Mouse (Mus musculus): ENCODE measurements around the gene Srsf3. TPM values are rescaled to one million over a fixed set of nuclear protein-coding genes. Genes with fewer than 3 reads are reported as not detected.

Gene Srsf3
- polyA plus RNA-seq, 2 experiments = 390 to 561 TPM

GRCm38 (mm10) chr17:29007641-29008325 is 24.6 kb upstream of the Srsf3 start, which contains the start of gene Stk38:
Gene Stk38, minus strand, starts transcription at chr17:29007995.
- peak within 1 kb of the TSS; percentile 98 for H3K4me3 ChIP-seq (replicated peaks; ENCODE audit: low read length)
- WGBS = under 1% methylated on average over 47 of the region's 65 CpGs
- H3K9me3 ChIP-seq (ENCODE audit: control insufficient read depth, low read length) = no peaks in the 10 kb centered on the region
- peak within 1 kb of the TSS; percentile 93 for H3K9ac ChIP-seq (ENCODE audit: low read depth, low read length, severe bottlenecking)
- H3K4me1 ChIP-seq (ENCODE audit: control insufficient read depth, insufficient read depth, low read length) = peaks cover 14% of the 10 kb centered on the region
- peak; percentile 86 for DNase-seq (ENCODE audit: low spot score)
- peak within 1 kb of the TSS; percentile 81 for H3K27ac ChIP-seq (replicated peaks; ENCODE audit: low read depth, low read length)
- TF ChIP-seq POLR2A (IDR thresholded peaks at IDR 0.05; ENCODE audit: borderline replicate concordance, extremely low read depth, insufficient read depth, insufficient read length) = peak; percentile 79; the same call in 1 of the 2 replicates
- H3K36me3 ChIP-seq (ENCODE audit: control insufficient read depth, insufficient read depth, low read length) = peaks cover 7% of the 10 kb centered on the region; the same call in 1 of the 2 replicates
- peak within 1 kb of the TSS; percentile 57 for H3K4me2 ChIP-seq (replicated peaks; ENCODE audit: low read depth, low read length, severe bottlenecking)
- H3K27me3 ChIP-seq (ENCODE audit: control insufficient read depth, insufficient read depth, low read length) = no peaks in the 10 kb centered on the region
- ATAC-seq (ENCODE audit: low FRiP score, low read depth) = peak; percentile 95

DNA sequence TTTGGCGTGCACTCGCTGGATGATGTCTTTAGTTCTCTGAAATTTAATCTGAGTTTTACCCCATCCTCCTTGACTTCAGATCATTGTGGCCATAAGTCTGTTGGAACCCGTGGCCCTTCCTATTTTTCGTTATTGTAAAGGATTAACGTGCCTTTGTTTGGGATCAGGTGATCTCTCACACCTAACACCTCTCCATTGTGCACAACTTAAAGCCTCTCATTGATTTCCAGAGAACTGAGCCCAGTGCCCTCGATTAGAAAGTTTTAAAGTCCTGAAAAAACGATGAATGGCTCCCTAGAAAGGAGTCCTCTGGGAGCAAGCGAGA is 24.1 kb upstream of the Srsf3 start:
- H3K4me3 ChIP-seq (replicated peaks; ENCODE audit: low read length) = peak overlapping the region; percentile 98
- peak overlapping the region; percentile 57 for H3K4me2 ChIP-seq (replicated peaks; ENCODE audit: low read depth, low read length, severe bottlenecking)
- DNase-seq (ENCODE audit: low spot score) (no peak), ATAC-seq (ENCODE audit: low FRiP score, low read depth) (no peak)
- peaks cover 7% of the 10 kb centered on the region; the same call in 1 of the 2 replicates for H3K36me3 ChIP-seq (ENCODE audit: control insufficient read depth, insufficient read depth, low read length)
- H3K4me1 ChIP-seq (ENCODE audit: control insufficient read depth, insufficient read depth, low read length) = peaks cover 14% of the 10 kb centered on the region
- H3K9ac ChIP-seq (ENCODE audit: low read depth, low read length, severe bottlenecking) = peak overlapping the region; percentile 93
- peak overlapping the region; percentile 81 for H3K27ac ChIP-seq (replicated peaks; ENCODE audit: low read depth, low read length)
- TF ChIP-seq POLR2A (IDR thresholded peaks at IDR 0.05; ENCODE audit: borderline replicate concordance, extremely low read depth, insufficient read depth, insufficient read length) = no peak
- WGBS = 16% methylated on average over 8 of the region's 8 CpGs
- no peaks in the 10 kb centered on the region for H3K9me3 ChIP-seq (ENCODE audit: control insufficient read depth, low read length)
- H3K27me3 ChIP-seq (ENCODE audit: control insufficient read depth, insufficient read depth, low read length) = no peaks in the 10 kb centered on the region

GRCm38 (mm10) chr17:29009181-29009580 is 23.2 kb upstream of the Srsf3 start:
- WGBS = 86% methylated on average over 4 of the region's 4 CpGs
- no peak for TF ChIP-seq POLR2A (IDR thresholded peaks at IDR 0.05; ENCODE audit: borderline replicate concordance, extremely low read depth, insufficient read depth, insufficient read length)
- Histone ChIP-seq H3K4me1 (ENCODE audit: control insufficient read depth, insufficient read depth, low read length) (peaks cover 14% of the 10 kb centered on the region), H3K4me2 (replicated peaks; ENCODE audit: low read depth, low read length, severe bottlenecking) (no peak overlapping the region), H3K9ac (ENCODE audit: low read depth, low read length, severe bottlenecking) (no peak overlapping the region), H3K27ac (replicated peaks; ENCODE audit: low read depth, low read length) (no peak overlapping the region), H3K4me3 (replicated peaks; ENCODE audit: low read length) (no peak overlapping the region), H3K36me3 (ENCODE audit: control insufficient read depth, insufficient read depth, low read length) (peaks cover 7% of the 10 kb centered on the region; the same call in 1 of the 2 replicates), H3K27me3 (ENCODE audit: control insufficient read depth, insufficient read depth, low read length) (no peaks in the 10 kb centered on the region), H3K9me3 (ENCODE audit: control insufficient read depth, low read length) (no peaks in the 10 kb centered on the region)
- DNase-seq (ENCODE audit: low spot score) (no peak), ATAC-seq (ENCODE audit: low FRiP score, low read depth) (no peak)

DNA sequence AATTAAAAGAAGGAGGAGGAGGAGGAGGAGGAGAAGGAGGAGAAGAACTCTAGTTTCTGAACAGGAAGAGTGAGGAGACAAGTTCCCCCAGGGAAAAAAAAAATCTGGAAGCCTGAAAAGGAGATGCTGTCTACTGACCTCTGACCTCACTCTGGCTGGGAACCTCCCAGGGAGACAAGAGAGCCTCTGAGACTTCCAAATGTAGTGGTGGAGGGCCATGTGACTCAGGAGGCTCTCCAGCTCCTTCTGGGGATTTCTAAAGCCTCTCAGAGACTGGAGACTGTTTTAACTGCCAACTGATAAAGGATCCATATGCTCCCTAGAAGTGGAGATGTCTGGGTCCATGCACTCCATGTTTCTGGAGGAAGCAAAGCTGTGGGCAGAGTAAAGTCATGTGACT is 18.2 kb upstream of the Srsf3 start:
- no peak for DNase-seq (ENCODE audit: low spot score)
- no peak for ATAC-seq (ENCODE audit: low FRiP score, low read depth)

GRCm38 (mm10) chr17:29015638-29016037 is 16.8 kb upstream of the Srsf3 start:
- ATAC-seq (ENCODE audit: low FRiP score, low read depth) = no peak
- no peak overlapping the region for H3K9ac ChIP-seq (ENCODE audit: low read depth, low read length, severe bottlenecking)
- no peak overlapping the region for H3K27ac ChIP-seq (replicated peaks; ENCODE audit: low read depth, low read length)
- H3K36me3 ChIP-seq (ENCODE audit: control insufficient read depth, insufficient read depth, low read length) = no peaks in the 10 kb centered on the region
- H3K4me1 ChIP-seq (ENCODE audit: control insufficient read depth, insufficient read depth, low read length) = no peaks in the 10 kb centered on the region
- no peak for TF ChIP-seq POLR2A (IDR thresholded peaks at IDR 0.05; ENCODE audit: borderline replicate concordance, extremely low read depth, insufficient read depth, insufficient read length)
- no peak overlapping the region for H3K4me2 ChIP-seq (replicated peaks; ENCODE audit: low read depth, low read length, severe bottlenecking)
- H3K27me3 ChIP-seq (ENCODE audit: control insufficient read depth, insufficient read depth, low read length) = no peaks in the 10 kb centered on the region
- no peaks in the 10 kb centered on the region for H3K9me3 ChIP-seq (ENCODE audit: control insufficient read depth, low read length)
- DNase-seq (ENCODE audit: low spot score) = no peak
- 26% methylated on average over 2 of the region's 2 CpGs for WGBS
- H3K4me3 ChIP-seq (replicated peaks; ENCODE audit: low read length) = no peak overlapping the region

More for the DNA sequence above, 18.2 kb upstream of the Srsf3 start:
- no peak overlapping the region for H3K27ac ChIP-seq (replicated peaks; ENCODE audit: low read depth, low read length)
- no peaks in the 10 kb centered on the region for H3K9me3 ChIP-seq (ENCODE audit: control insufficient read depth, low read length)
- no peaks in the 10 kb centered on the region for H3K4me1 ChIP-seq (ENCODE audit: control insufficient read depth, insufficient read depth, low read length)
- H3K27me3 ChIP-seq (ENCODE audit: control insufficient read depth, insufficient read depth, low read length) = no peaks in the 10 kb centered on the region
- no peak for TF ChIP-seq POLR2A (IDR thresholded peaks at IDR 0.05; ENCODE audit: borderline replicate concordance, extremely low read depth, insufficient read depth, insufficient read length)
- H3K4me3 ChIP-seq (replicated peaks; ENCODE audit: low read length) = no peak overlapping the region
- no peaks in the 10 kb centered on the region for H3K36me3 ChIP-seq (ENCODE audit: control insufficient read depth, insufficient read depth, low read length)
- H3K9ac ChIP-seq (ENCODE audit: low read depth, low read length, severe bottlenecking) = no peak overlapping the region
- no peak overlapping the region for H3K4me2 ChIP-seq (replicated peaks; ENCODE audit: low read depth, low read length, severe bottlenecking)
